ENCODE assay signal across 10 mouse cellular contexts in genomic region chr3:90221123-90221522, GRCm38 (mm10). TPM values are rescaled to one million over a fixed set of nuclear protein-coding genes. Genes with fewer than 3 reads are reported as not detected.
DNase-seq lines count a peak whose midpoint lies in the region; ATAC-seq and TF ChIP-seq lines count a peak whose summit lies in the region.
"Had no signal": no experiment of that assay in that cellular context is flagged by ENCODE, and none has a peak within 500 bp of the region (broad histone marks: within the 10 kb centered on the region; RNA-seq: fewer than 3 reads in every experiment).

No protein-coding gene starts in this region.

- peak overlapping the region; percentile 61; the same call in 1 of the 2 replicates for H3K9ac ChIP-seq in neural tube, embryonic 12.5 days

- no peaks in the 10 kb centered on the region for H3K9me3 ChIP-seq in forebrain, embryonic 10.5 days
- no peaks in the 10 kb centered on the region for H3K9me3 ChIP-seq in limb, embryonic 10.5 days (replicated peaks)
- H3K9me3 ChIP-seq in neural tube, embryonic 12.5 days: no peaks in the 10 kb centered on the region

- intact Hi-C loops in left cerebral cortex, adult 2 months (cut with DNase I): loop anchor here (2.0 kb wide), 1 partner anchor 152 kb away; no protein-coding TSS in a partner anchor
- intact Hi-C loops in left cerebral cortex, postnatal 25 days (cut with DNase I): no loop called here
- intact Hi-C loops in gastrocnemius, postnatal 14 days (cut with DNase I; ENCODE audit: low total_unique reads): no loop called here

- DNase-seq in left cerebral cortex, adult 2 months (ENCODE audit: extremely low spot score in 1 of 2, low spot score in 2 of 2): no peak
- DNase-seq in left cerebral cortex, postnatal 25 days (ENCODE audit: low spot score in 2 of 2): no peak
- DNase-seq in forebrain, embryonic 10.5 days (ENCODE audit: extremely low spot score, low spot score): no peak
- DNase-seq in limb, embryonic 10.5 days (ENCODE audit: low spot score): no peak
- DNase-seq in layer of hippocampus, adult 11-12 months (ENCODE audit: low spot score): no peak
- DNase-seq in gastrocnemius, postnatal 14 days: no peak

- H3K27ac ChIP-seq in left cerebral cortex, adult 2 months: no peak overlapping the region
- peak overlapping the region; percentile 89 for H3K27ac ChIP-seq in forebrain, embryonic 10.5 days
- H3K27ac ChIP-seq in limb, embryonic 10.5 days: peak overlapping the region; percentile 84
- H3K27ac ChIP-seq in neural tube, embryonic 12.5 days: no peak overlapping the region

- WGBS in forebrain, embryonic 10.5 days: 21% methylated on average over 5 of the region's 5 CpGs
- 29% methylated on average over 5 of the region's 5 CpGs for WGBS in limb, embryonic 10.5 days
- WGBS in neural tube, embryonic 12.5 days: 31% methylated on average over 5 of the region's 5 CpGs

- peak overlapping the region; percentile 43 for H3K4me3 ChIP-seq in left cerebral cortex, adult 2 months
- H3K4me3 ChIP-seq in forebrain, embryonic 10.5 days: peak overlapping the region; percentile 64
- H3K4me3 ChIP-seq in limb, embryonic 10.5 days: peak overlapping the region; percentile 60
- peak overlapping the region; percentile 36 for H3K4me3 ChIP-seq in neural tube, embryonic 12.5 days

- peak overlapping the region; percentile 80 for H3K4me2 ChIP-seq in neural tube, embryonic 12.5 days (replicated peaks)

- peaks cover 27% of the 10 kb centered on the region for H3K4me1 ChIP-seq in forebrain, embryonic 10.5 days
- peaks cover 23% of the 10 kb centered on the region for H3K4me1 ChIP-seq in limb, embryonic 10.5 days
- peaks cover 11% of the 10 kb centered on the region for H3K4me1 ChIP-seq in neural tube, embryonic 12.5 days

- peaks cover 32% of the 10 kb centered on the region for H3K36me3 ChIP-seq in forebrain, embryonic 10.5 days (replicated peaks)
- H3K36me3 ChIP-seq in limb, embryonic 10.5 days: peaks cover 35% of the 10 kb centered on the region
- H3K36me3 ChIP-seq in neural tube, embryonic 12.5 days: peaks cover 17% of the 10 kb centered on the region

- TF ChIP-seq CTCF in left cerebral cortex, adult 2 months (IDR thresholded peaks at IDR 0.05): no peak

- no peak for ATAC-seq in neural tube, embryonic 12.5 days (ENCODE audit: low FRiP score, low read depth)
- no peak for ATAC-seq in megakaryocyte-erythroid progenitor cell, adult 5-6 weeks (replicated peaks; ENCODE audit: low FRiP score, low TSS enrichment, poor library complexity, severe bottlenecking)

- H3K27me3 ChIP-seq in forebrain, embryonic 10.5 days (ENCODE audit: poor library complexity, severe bottlenecking): no peaks in the 10 kb centered on the region
- no peaks in the 10 kb centered on the region for H3K27me3 ChIP-seq in limb, embryonic 10.5 days (ENCODE audit: low read depth, poor library complexity, severe bottlenecking)
- H3K27me3 ChIP-seq in neural tube, embryonic 12.5 days (replicated peaks): no peaks in the 10 kb centered on the region
- H3K27me3 ChIP-seq: Patski had no signal

RNA-seq across cellular contexts. Expression of gene Rab13, which starts 7.6 kb away (rescaled TPM):
- 1 to 10 TPM; 7.9 to 8.9 TPM for total RNA-seq in left cerebral cortex, adult 2 months (2021)
- 1 to 10 TPM; 6.0 to 8.0 TPM for total RNA-seq in left cerebral cortex, postnatal 25 days (2021)
- 24.4 and 25.6 TPM in 2 replicates for polyA plus RNA-seq in forebrain, embryonic 10.5 days (2016; fragmentation: Nextera tagmentation; extraction: Ambion mirVana)
- polyA plus RNA-seq in limb, embryonic 10.5 days (2016; fragmentation: Nextera tagmentation; extraction: Ambion mirVana): 23.8 and 25.6 TPM in 2 replicates
- polyA plus RNA-seq in neural tube, embryonic 12.5 days (2016; fragmentation: Nextera tagmentation; extraction: Ambion mirVana): 22.3 and 23.4 TPM in 2 replicates
- 10 to 100 TPM; 10.8 to 11.8 TPM for total RNA-seq in gastrocnemius, postnatal 14 days (2021)
- 4.0 TPM in 1 of 2 replicates, not detected in the other for total RNA-seq in megakaryocyte-erythroid progenitor cell, adult 5-6 weeks (2014; fragmentation: Nextera tagmentation)
- total RNA-seq in megakaryocyte-erythroid progenitor cell, adult 5-6 weeks (2017): 0.38 and 0.72 TPM in 2 replicates

RNA-seq across cellular contexts. Expression of gene Rps27, which starts 7.7 kb away (rescaled TPM):
- total RNA-seq in left cerebral cortex, adult 2 months (2021): 100 to 1,000 TPM; 799 to 888 TPM
- total RNA-seq in left cerebral cortex, postnatal 25 days (2021): 100 to 1,000 TPM; 768 to 783 TPM
- polyA plus RNA-seq in forebrain, embryonic 10.5 days (2016; fragmentation: Nextera tagmentation; extraction: Ambion mirVana): 1,069 and 1,078 TPM in 2 replicates
- polyA plus RNA-seq in limb, embryonic 10.5 days (2016; fragmentation: Nextera tagmentation; extraction: Ambion mirVana): 1,143 and 1,168 TPM in 2 replicates
- polyA plus RNA-seq in neural tube, embryonic 12.5 days (2016; fragmentation: Nextera tagmentation; extraction: Ambion mirVana): 952 and 1,028 TPM in 2 replicates
- total RNA-seq in gastrocnemius, postnatal 14 days (2021): 100 to 1,000 TPM; 889 to 951 TPM
- total RNA-seq in megakaryocyte-erythroid progenitor cell, adult 5-6 weeks (2014; fragmentation: Nextera tagmentation): 6,200 and 6,584 TPM in 2 replicates
- 4,833 and 5,025 TPM in 2 replicates for total RNA-seq in megakaryocyte-erythroid progenitor cell, adult 5-6 weeks (2017)

RNA-seq across cellular contexts. Expression of gene Jtb, which starts 10.3 kb away (rescaled TPM):
- total RNA-seq in left cerebral cortex, adult 2 months (2021): 10 to 100 TPM; 43.8 to 49.5 TPM
- total RNA-seq in left cerebral cortex, postnatal 25 days (2021): 10 to 100 TPM; 43.2 to 44.7 TPM
- 89.4 and 96.6 TPM in 2 replicates for polyA plus RNA-seq in forebrain, embryonic 10.5 days (2016; fragmentation: Nextera tagmentation; extraction: Ambion mirVana)
- polyA plus RNA-seq in limb, embryonic 10.5 days (2016; fragmentation: Nextera tagmentation; extraction: Ambion mirVana): 71.4 and 73.5 TPM in 2 replicates
- 86.3 and 86.7 TPM in 2 replicates for polyA plus RNA-seq in neural tube, embryonic 12.5 days (2016; fragmentation: Nextera tagmentation; extraction: Ambion mirVana)
- total RNA-seq in gastrocnemius, postnatal 14 days (2021): 10 to 100 TPM; 41.6 to 47.5 TPM
- 72.0 and 95.1 TPM in 2 replicates for total RNA-seq in megakaryocyte-erythroid progenitor cell, adult 5-6 weeks (2014; fragmentation: Nextera tagmentation)
- total RNA-seq in megakaryocyte-erythroid progenitor cell, adult 5-6 weeks (2017): 38.3 and 48.5 TPM in 2 replicates

RNA-seq across cellular contexts. Expression of gene Creb3l4, which starts 22.2 kb away (rescaled TPM):
- total RNA-seq in left cerebral cortex, adult 2 months (2021): under 1 TPM; 0.42 to 0.50 TPM
- not detected for total RNA-seq in left cerebral cortex, postnatal 25 days (2021)
- 4.5 and 5.8 TPM in 2 replicates for polyA plus RNA-seq in forebrain, embryonic 10.5 days (2016; fragmentation: Nextera tagmentation; extraction: Ambion mirVana)
- polyA plus RNA-seq in limb, embryonic 10.5 days (2016; fragmentation: Nextera tagmentation; extraction: Ambion mirVana): 4.0 and 8.9 TPM in 2 replicates
- polyA plus RNA-seq in neural tube, embryonic 12.5 days (2016; fragmentation: Nextera tagmentation; extraction: Ambion mirVana): 3.8 and 4.2 TPM in 2 replicates
- under 1 TPM; 0.27 to 0.39 TPM for total RNA-seq in gastrocnemius, postnatal 14 days (2021)
- total RNA-seq in megakaryocyte-erythroid progenitor cell, adult 5-6 weeks (2014; fragmentation: Nextera tagmentation): not detected in 2 replicates
- not detected in 2 replicates for total RNA-seq in megakaryocyte-erythroid progenitor cell, adult 5-6 weeks (2017)
- total RNA-seq: layer of hippocampus, postnatal 14 days had no signal

RNA-seq across cellular contexts. Expression of gene Slc39a1, which starts 26.8 kb away (rescaled TPM):
- total RNA-seq in left cerebral cortex, adult 2 months (2021): 10 to 100 TPM; 38.8 to 43.0 TPM
- 10 to 100 TPM; 47.7 to 48.8 TPM for total RNA-seq in left cerebral cortex, postnatal 25 days (2021)
- 69.6 and 75.4 TPM in 2 replicates for polyA plus RNA-seq in forebrain, embryonic 10.5 days (2016; fragmentation: Nextera tagmentation; extraction: Ambion mirVana)
- polyA plus RNA-seq in limb, embryonic 10.5 days (2016; fragmentation: Nextera tagmentation; extraction: Ambion mirVana): 55.6 and 60.1 TPM in 2 replicates
- 33.8 and 44.2 TPM in 2 replicates for polyA plus RNA-seq in neural tube, embryonic 12.5 days (2016; fragmentation: Nextera tagmentation; extraction: Ambion mirVana)
- 10 to 100 TPM; 57.8 to 62.7 TPM for total RNA-seq in gastrocnemius, postnatal 14 days (2021)
- 21.9 and 23.2 TPM in 2 replicates for total RNA-seq in megakaryocyte-erythroid progenitor cell, adult 5-6 weeks (2014; fragmentation: Nextera tagmentation)
- 27.2 and 36.8 TPM in 2 replicates for total RNA-seq in megakaryocyte-erythroid progenitor cell, adult 5-6 weeks (2017)

Comparison
In these comparisons a context has a peak if more than half of its experiments do, and no peak if none do; other contexts are left out.
1. H3K27ac ChIP-seq: peak in forebrain, embryonic 10.5 days (single experiment) and limb, embryonic 10.5 days (single experiment); none in left cerebral cortex, adult 2 months (single experiment) and neural tube, embryonic 12.5 days (single experiment).
2. RNA of gene Rps27, which starts 7.7 kb away (total RNA-seq): 4,833 to 6,584 TPM in megakaryocyte-erythroid progenitor cell, adult 5-6 weeks; 889 to 951 TPM in gastrocnemius, postnatal 14 days, 799 to 888 TPM in left cerebral cortex, adult 2 months and 768 to 783 TPM in left cerebral cortex, postnatal 25 days; every median in the first group is over 4 times any median in the second.
3. Peak in every context shown above with its lines, with median percentiles within 50 percentile points of each other: H3K4me3 ChIP-seq.